Mouse (Mus musculus) ES-E14 (cell line): ENCODE results near the gene Ganab. TPM values are rescaled to one million over a fixed set of nuclear protein-coding genes. Genes with fewer than 3 reads are reported as not detected.

Experiments
- DNase-seq: peaks from one replicate; pipeline ENCODE4 v3.0.0-alpha.2; 2013; ENCODE audit warnings: low read depth, low spot score
- H3K27ac ChIP-seq: 2 replicates; pipeline ENCODE4 v1.5.1; 2012; ENCODE audit warnings: low read depth, mild to moderate bottlenecking, low read length, moderate library complexity, mixed read lengths; ENCODE audit not compliant: poor library complexity, insufficient read depth, severe bottlenecking
- H3K36me3 ChIP-seq: 2 replicates; pipeline ENCODE4 v1.6.1; 2012; ENCODE audit warnings: mild to moderate bottlenecking, low read length, moderate library complexity, mixed read lengths; ENCODE audit not compliant: control insufficient read depth, poor library complexity, insufficient read depth, severe bottlenecking
- H3K4me1 ChIP-seq, 2 experiments: fragments of 150-350 bp in 1 of 2; sonication (generic) in 1 of 2; 2 replicates each; pipeline ENCODE4 v1.6.1; 2012; ENCODE audit warnings: low read length in 2 of 2, mild to moderate bottlenecking in 1 of 2, mixed read lengths in 1 of 2; ENCODE audit not compliant: control insufficient read depth in 2 of 2, insufficient read depth in 2 of 2, poor library complexity in 1 of 2
- H3K4me3 ChIP-seq, 2 experiments: fragments of 150-350 bp in 1 of 2; sonication (generic) in 1 of 2; 2 replicates each; pipeline ENCODE4 v1.5.1; 2012; ENCODE audit warnings: low read length in 2 of 2, low read depth in 1 of 2, mild to moderate bottlenecking in 1 of 2, mixed read lengths in 1 of 2; ENCODE audit not compliant: insufficient read depth in 1 of 2, poor library complexity in 1 of 2, severe bottlenecking in 1 of 2
- H3K9ac ChIP-seq: 2 replicates; pipeline ENCODE4 v1.6.1; 2012; ENCODE audit warnings: low read depth, mild to moderate bottlenecking, low read length, mixed read lengths; ENCODE audit not compliant: poor library complexity, insufficient read depth, severe bottlenecking
- H3K9me3 ChIP-seq: fragments of 150-350 bp; sonication (generic); 2 replicates; pipeline ENCODE4 v1.6.1; 2012; ENCODE audit warnings: low read depth, mild to moderate bottlenecking, low read length; ENCODE audit not compliant: control insufficient read depth, insufficient read depth
- CHD2 ChIP-seq: IDR thresholded peaks from 2 replicates; pipeline ENCODE4 v1.6.1; 2014; ENCODE audit warnings: mild to moderate bottlenecking, low read depth, low read length, inconsistent platforms
- HCFC1 ChIP-seq: IDR thresholded peaks from 2 replicates; pipeline ENCODE4 v1.6.1; 2012; ENCODE audit warnings: low read length, inconsistent platforms, borderline replicate concordance; ENCODE audit not compliant: insufficient read depth
- MAFK ChIP-seq: IDR thresholded peaks from 2 replicates; pipeline ENCODE4 v1.6.1; 2014; ENCODE audit warnings: mild to moderate bottlenecking, low read depth, low read length, inconsistent platforms; ENCODE audit not compliant: insufficient read depth
- ZC3H11A ChIP-seq: IDR thresholded peaks from 2 replicates; pipeline ENCODE4 v1.6.1; 2012; ENCODE audit warnings: low read depth, mild to moderate bottlenecking, inconsistent platforms, low read length, borderline replicate concordance
- ZNF384 ChIP-seq: IDR thresholded peaks from 2 replicates; pipeline ENCODE4 v1.6.1; 2012; ENCODE audit warnings: low read depth, low read length, inconsistent platforms
- in situ Hi-C, 2 experiments: fragments of 600-800 bp; cut with MboI; formaldehyde crosslinking; loops; one replicate each; pipeline ENCODE4 v1.15.1; 2025; ENCODE audit warnings: low sequenced_read_pairs in 2 of 2, inconsistent platforms in 1 of 2; ENCODE audit not compliant: unreplicated experiment in 2 of 2
- total RNA-seq: library from RNA; depleted of rRNA; stranded (reverse); fragments of 300-350 nt; gene quantifications from 2 replicates; pipeline ENCODE4 v1.2.3, GENCODE M21; 2012

The Ganab gene
- total RNA-seq, 1 experiment: 321 TPM

- Histone ChIP-seq H3K9ac (no peak overlapping the region), H3K27ac (no peak overlapping the region), H3K4me3 (peak overlapping the region; percentile 29 to 40; a peak in 2 of 4 replicates), H3K36me3 (0 out of 2 replicates have a peak, but pooled peaks cover 3% of the 10 kb centered on the region), H3K9me3 (no peaks in the 10 kb centered on the region), H3K4me1 (peaks cover 5 to 16% of the 10 kb centered on the region in 2 experiments; a peak in 2 of 4 replicates)
- no peak for DNase-seq
- in situ Hi-C loops: loop anchor here (10.0 to 25.0 kb wide), 2 partner anchors 235 to 242 kb away; partner anchors contain the start of gene Scgb1a1 (in 1 of the 2)
- no peak for TF ChIP-seq HCFC1
- no peak for TF ChIP-seq ZNF384
- no peak for TF ChIP-seq CHD2
- no peak for TF ChIP-seq ZC3H11A
- no peak for TF ChIP-seq MAFK
Observed at GRCm38 (mm10) chr19:8852236-8852928, 45.5 kb upstream of the Ganab start.

DNA sequence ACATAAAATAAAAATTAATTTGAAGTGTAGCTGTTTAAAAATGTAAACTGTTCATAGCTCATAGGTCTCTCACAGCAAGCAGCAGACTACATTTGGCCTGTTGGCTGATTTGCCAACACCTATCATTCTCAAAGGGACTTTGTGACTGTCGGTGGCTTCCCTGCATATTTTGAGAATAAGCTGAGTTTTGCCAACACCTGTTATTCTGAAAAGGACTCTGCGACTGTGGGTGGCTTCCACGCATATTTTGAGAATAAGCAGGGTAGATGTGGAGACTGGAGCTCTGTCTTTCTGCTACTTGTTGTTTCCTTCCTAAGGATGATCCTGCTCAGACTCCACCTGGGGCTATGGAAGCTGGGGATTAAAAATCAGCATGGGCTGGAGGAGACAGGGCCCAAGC, 44.8 kb upstream of the Ganab start:
- Histone ChIP-seq H3K27ac (no peak overlapping the region), H3K36me3 (no peaks in the 10 kb centered on the region), H3K9ac (no peak overlapping the region), H3K4me1 (peaks cover 5 to 9% of the 10 kb centered on the region in 2 experiments; a peak in 2 of 4 replicates), H3K4me3 (no peak overlapping the region), H3K9me3 (no peaks in the 10 kb centered on the region)
- in situ Hi-C loops: loop anchor here (10.0 to 25.0 kb wide), 2 partner anchors 234 to 242 kb away; partner anchors contain the start of gene Scgb1a1 (in 1 of the 2)
- DNase-seq: no peak
- TF ChIP-seq ZNF384 (no peak), MAFK (no peak), HCFC1 (no peak), ZC3H11A (no peak), CHD2 (no peak)

- Histone ChIP-seq H3K9ac (no peak overlapping the region), H3K9me3 (no peaks in the 10 kb centered on the region), H3K36me3 (no peaks in the 10 kb centered on the region), H3K27ac (no peak overlapping the region), H3K4me3 (no peak overlapping the region), H3K4me1 (no peaks in the 10 kb centered on the region)
- DNase-seq: no peak
- TF ChIP-seq CHD2: no peak
- TF ChIP-seq MAFK: peak; percentile 97
- TF ChIP-seq ZC3H11A: peak; percentile 71
- no peak for TF ChIP-seq HCFC1
- in situ Hi-C loops: loop anchor here (10.0 to 25.0 kb wide), 2 partner anchors 230 to 237 kb away; partner anchors contain the start of gene Scgb1a1 (in 1 of the 2)
Observed at GRCm38 (mm10) chr19:8857689-8858088, 40.2 kb upstream of the Ganab start.

DNA sequence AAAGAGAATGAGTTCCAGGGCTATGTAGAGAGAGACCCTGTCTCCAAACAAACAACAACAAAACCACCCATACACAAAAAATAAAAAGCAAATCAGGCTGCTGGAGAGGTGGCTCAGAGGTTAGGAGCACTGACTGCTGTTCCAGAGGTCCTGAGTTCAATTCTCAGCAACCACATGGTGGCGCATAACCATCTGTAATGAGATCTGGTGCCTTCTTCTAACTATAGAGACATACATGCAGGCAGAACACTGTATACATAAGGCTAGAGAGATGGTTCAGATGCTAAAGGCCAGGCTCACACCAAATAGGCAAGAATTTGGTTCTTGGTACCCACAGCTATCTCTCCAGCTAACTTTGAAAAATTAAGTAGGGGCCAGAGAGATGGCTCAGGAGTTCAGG, 38.9 kb upstream of the Ganab start:
- TF ChIP-seq ZC3H11A (no peak), ZNF384 (no peak), HCFC1 (no peak), MAFK (no peak), CHD2 (no peak)
- in situ Hi-C loops: loop anchor here (10.0 to 25.0 kb wide), 2 partner anchors 228 to 236 kb away; partner anchors contain the start of gene Scgb1a1 (in 1 of the 2)
- H3K4me3 ChIP-seq: no peak overlapping the region
- no peak overlapping the region for H3K9ac ChIP-seq
- DNase-seq: no peak
- H3K4me1 ChIP-seq: no peaks in the 10 kb centered on the region
- no peaks in the 10 kb centered on the region for H3K9me3 ChIP-seq
- no peaks in the 10 kb centered on the region for H3K36me3 ChIP-seq
- H3K27ac ChIP-seq: no peak overlapping the region
